Mouse (Mus musculus): ENCODE data around the gene Ten1. TPM values are rescaled to one million over a fixed set of nuclear protein-coding genes. Genes with fewer than 3 reads are reported as not detected.

Ten1 gene
- polyA plus RNA-seq (2014; fragmentation: Illumina TruSeq; extraction: RNeasy Lipid Tissue Mini Kit (QIAGEN cat#74804)): 1.7 TPM

DNA sequence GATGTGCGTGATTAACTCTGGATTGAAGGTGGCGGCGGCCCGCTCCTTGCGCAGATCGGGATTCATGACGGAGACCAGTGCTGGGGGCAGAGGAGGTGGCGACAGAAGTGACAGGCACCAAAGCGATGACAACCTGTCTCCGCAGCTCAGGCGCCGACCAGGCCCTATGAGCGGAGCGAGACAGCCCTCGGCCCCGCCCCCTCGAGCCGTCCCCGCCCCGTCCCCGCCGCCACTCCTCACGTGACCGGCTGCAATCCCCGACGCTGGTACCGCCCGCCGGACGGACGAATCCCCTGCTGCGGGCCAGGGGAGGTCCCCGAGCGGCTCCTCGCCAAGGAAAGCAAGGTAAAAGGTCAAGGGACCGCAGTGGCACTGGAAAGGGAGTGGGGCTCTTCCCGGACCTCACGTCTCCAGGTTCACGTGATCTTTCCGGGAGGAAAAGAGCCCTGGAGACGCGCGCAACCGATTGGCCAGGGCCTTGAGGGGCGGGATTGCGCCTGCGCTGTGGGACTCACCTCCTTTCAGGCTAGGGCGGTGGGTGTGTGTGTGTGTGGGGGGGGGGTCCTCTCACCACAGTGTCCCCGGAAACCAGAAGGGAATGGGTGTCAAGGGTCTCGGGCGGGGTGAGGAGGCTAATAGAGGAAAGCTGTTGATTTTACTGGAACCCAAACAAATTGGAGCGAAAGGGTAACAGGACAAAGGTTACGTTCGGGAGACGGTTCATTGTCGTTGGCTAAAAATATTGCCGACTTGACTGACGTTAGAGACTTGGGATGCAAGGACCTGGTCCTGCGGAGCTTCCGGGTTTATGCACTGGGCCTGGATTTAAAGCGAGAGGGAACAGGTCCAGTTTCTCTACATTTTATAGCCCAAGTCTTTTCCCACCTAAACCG, at the start of gene Ten1, which contains the start of gene Acox1:
Gene Ten1 (plus strand): TSS at position 217 of the 893 bp plus-strand sequence.
Gene Acox1 (minus strand): TSS at position 407 of the 893 bp plus-strand sequence.

GRCm38 (mm10) chr11:116167884-116168439, 30.7 kb upstream of the Ten1 start, which contains the start of gene Fbf1:
Fbf1 (minus strand) TSS chr11:116168166.

GRCm38 (mm10) chr11:116237742-116238395, 39.2 kb downstream of the Ten1 start, which contains the start of gene Evpl:
Evpl (minus strand) TSS chr11:116238077.

Other genes starting within 250 kb of the Ten1 start
- gene Itgb4, start 224.1 kb upstream of the Ten1 start, polyA plus RNA-seq (2014; fragmentation: Illumina TruSeq; extraction: RNeasy Lipid Tissue Mini Kit (QIAGEN cat#74804)): not detected
- not detected for gene Galk1, start 186.1 kb upstream of the Ten1 start, polyA plus RNA-seq (2014; fragmentation: Illumina TruSeq; extraction: RNeasy Lipid Tissue Mini Kit (QIAGEN cat#74804))
- 1,980 TPM for gene H3f3b, start 170.9 kb upstream of the Ten1 start, polyA plus RNA-seq (2014; fragmentation: Illumina TruSeq; extraction: RNeasy Lipid Tissue Mini Kit (QIAGEN cat#74804))
- gene Unk, start 168.5 kb upstream of the Ten1 start, polyA plus RNA-seq (2014; fragmentation: Illumina TruSeq; extraction: RNeasy Lipid Tissue Mini Kit (QIAGEN cat#74804)): 2.9 TPM
- 0.23 TPM for gene Unc13d, start 120.9 kb upstream of the Ten1 start, polyA plus RNA-seq (2014; fragmentation: Illumina TruSeq; extraction: RNeasy Lipid Tissue Mini Kit (QIAGEN cat#74804))
- 15.5 TPM for gene Wbp2, start 111.9 kb upstream of the Ten1 start, polyA plus RNA-seq (2014; fragmentation: Illumina TruSeq; extraction: RNeasy Lipid Tissue Mini Kit (QIAGEN cat#74804))
- not detected for gene Trim47, start 71.6 kb upstream of the Ten1 start, polyA plus RNA-seq (2014; fragmentation: Illumina TruSeq; extraction: RNeasy Lipid Tissue Mini Kit (QIAGEN cat#74804))
- 4.9 TPM for gene Trim65, start 67.7 kb upstream of the Ten1 start, polyA plus RNA-seq (2014; fragmentation: Illumina TruSeq; extraction: RNeasy Lipid Tissue Mini Kit (QIAGEN cat#74804))
- 1.3 TPM for gene Mrpl38, start 60.0 kb upstream of the Ten1 start, polyA plus RNA-seq (2014; fragmentation: Illumina TruSeq; extraction: RNeasy Lipid Tissue Mini Kit (QIAGEN cat#74804))
- gene Fbf1, start 30.7 kb upstream of the Ten1 start, polyA plus RNA-seq (2014; fragmentation: Illumina TruSeq; extraction: RNeasy Lipid Tissue Mini Kit (QIAGEN cat#74804)): 14.4 TPM
- gene Acox1, start 190 bp downstream of the Ten1 start, polyA plus RNA-seq (2014; fragmentation: Illumina TruSeq; extraction: RNeasy Lipid Tissue Mini Kit (QIAGEN cat#74804)): 40.9 TPM
- gene Evpl, start 39.2 kb downstream of the Ten1 start, polyA plus RNA-seq (2014; fragmentation: Illumina TruSeq; extraction: RNeasy Lipid Tissue Mini Kit (QIAGEN cat#74804)): not detected
- gene Srp68, start 75.4 kb downstream of the Ten1 start, polyA plus RNA-seq (2014; fragmentation: Illumina TruSeq; extraction: RNeasy Lipid Tissue Mini Kit (QIAGEN cat#74804)): 10.1 TPM
- not detected for gene Galr2, start 82.1 kb downstream of the Ten1 start, polyA plus RNA-seq (2014; fragmentation: Illumina TruSeq; extraction: RNeasy Lipid Tissue Mini Kit (QIAGEN cat#74804))
- 5.8 TPM for gene Exoc7, start 108.4 kb downstream of the Ten1 start, polyA plus RNA-seq (2014; fragmentation: Illumina TruSeq; extraction: RNeasy Lipid Tissue Mini Kit (QIAGEN cat#74804))
- gene Foxj1, start 136.5 kb downstream of the Ten1 start, polyA plus RNA-seq (2014; fragmentation: Illumina TruSeq; extraction: RNeasy Lipid Tissue Mini Kit (QIAGEN cat#74804)): 0.23 TPM
- gene Rnf157, start 214.2 kb downstream of the Ten1 start, polyA plus RNA-seq (2014; fragmentation: Illumina TruSeq; extraction: RNeasy Lipid Tissue Mini Kit (QIAGEN cat#74804)): 0.88 TPM
- 7.1 TPM for gene Ubald2, start 235.2 kb downstream of the Ten1 start, polyA plus RNA-seq (2014; fragmentation: Illumina TruSeq; extraction: RNeasy Lipid Tissue Mini Kit (QIAGEN cat#74804))